Mouse (Mus musculus) small intestine, adult 2 months (tissue): ENCODE data around the gene Ctss.

Source experiments
- CTCF ChIP-seq: fragments of 200-500 bp; IDR thresholded peaks from 2 replicates; pipeline ENCODE4 v1.5.1; 2012; ENCODE audit warnings: low read depth, mild to moderate bottlenecking, control low read depth, inconsistent platforms, low read length, moderate library complexity, mixed read lengths; ENCODE audit not compliant: insufficient replicate concordance, insufficient read length; ENCODE audit errors: extremely low read depth
- POLR2A ChIP-seq: fragments of 200-500 bp; IDR thresholded peaks from 2 replicates; pipeline ENCODE4 v1.6.1; 2012; ENCODE audit warnings: low read depth, mild to moderate bottlenecking, control low read depth, inconsistent platforms, low read length, moderate library complexity

DNA sequence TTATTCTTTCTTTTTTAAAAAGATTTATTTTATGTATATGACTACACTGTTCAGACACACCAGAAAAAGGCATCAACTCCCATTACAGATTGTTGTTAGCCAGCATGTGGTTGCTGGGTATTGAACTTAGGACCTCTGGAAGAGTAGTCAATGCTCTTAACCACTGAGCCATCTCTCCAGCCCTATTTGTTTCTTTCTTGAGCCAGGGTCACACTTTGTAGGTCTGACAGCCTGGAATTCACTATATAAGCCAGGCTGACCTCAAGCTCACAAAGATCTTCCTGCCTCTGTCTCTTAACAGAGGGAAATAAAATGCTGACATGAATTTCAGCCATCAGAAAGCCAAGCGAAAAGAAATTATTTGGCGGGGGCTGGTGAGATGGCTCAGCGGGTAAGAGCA is 43.0 kb downstream of the Ctss start:
- no peak for TF ChIP-seq POLR2A
- no peak for TF ChIP-seq CTCF
